Mouse (Mus musculus): ENCODE data around the gene Myom1.

The Myom1 gene

DNA sequence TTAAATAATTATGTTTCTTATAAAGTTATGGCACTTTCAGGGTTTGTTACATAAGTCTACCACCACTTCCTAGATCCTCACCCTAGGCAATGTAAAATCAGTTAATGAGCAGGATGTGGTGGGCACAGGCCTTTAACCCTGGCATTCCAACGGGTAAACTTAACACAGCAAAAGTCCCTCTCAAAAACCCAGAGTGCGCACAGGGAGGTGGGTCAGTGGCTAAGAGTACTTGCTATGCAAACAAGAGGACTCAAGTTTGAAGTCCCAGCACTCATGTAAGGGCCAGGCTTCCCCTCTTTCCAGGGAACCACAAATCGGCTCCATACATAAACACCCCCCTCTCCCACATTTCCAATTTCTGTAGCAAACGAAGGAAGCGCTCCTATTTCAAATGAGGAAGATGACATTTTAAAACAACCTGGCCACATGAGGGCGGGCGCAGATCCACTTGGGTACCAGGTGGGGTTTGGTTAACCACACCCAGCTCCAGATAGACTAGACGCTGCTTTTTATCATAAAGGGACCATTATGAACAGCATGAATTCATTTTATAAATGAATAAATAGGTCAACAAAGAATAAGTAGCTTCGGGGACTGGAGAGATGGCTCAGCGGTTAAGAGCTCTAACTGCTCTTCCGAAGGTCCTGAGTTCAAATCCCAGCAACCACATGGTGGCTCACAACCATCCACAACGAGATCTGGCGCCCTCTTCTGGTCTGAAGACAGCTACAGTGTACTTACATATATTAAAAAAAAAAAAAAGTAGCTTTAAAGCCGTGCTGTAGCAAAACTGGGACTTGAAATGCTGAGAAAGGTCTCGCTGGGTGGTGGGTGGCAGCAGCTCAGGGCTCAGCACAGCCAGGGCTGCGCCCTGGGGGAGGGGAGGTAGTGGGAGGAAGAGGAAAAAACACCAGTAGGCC is 10.5 kb upstream of the Myom1 start:
- peak in 1 of 2 experiments; percentile 70 for DNase-seq (ENCODE audit: low spot score in 2 of 2)

DNA sequence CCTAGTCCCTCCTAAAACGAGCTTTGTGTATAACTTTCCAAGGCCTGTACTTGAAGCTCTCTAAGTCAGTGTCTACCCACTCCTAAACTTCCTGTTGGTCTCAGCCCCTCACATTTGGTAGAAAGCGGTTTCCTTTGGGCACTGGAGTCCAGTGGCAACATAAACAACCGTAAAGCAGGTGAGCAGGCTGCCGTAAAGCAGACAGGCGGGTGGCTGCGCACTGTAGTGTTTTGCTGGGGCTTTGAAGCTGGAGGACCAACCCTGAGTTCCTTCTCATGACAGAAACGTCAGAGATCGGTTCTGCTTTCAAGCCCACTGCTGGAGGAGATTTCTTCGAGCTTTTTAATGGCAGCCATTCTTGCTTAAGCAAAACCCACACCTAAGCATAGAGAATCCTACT is 9.8 kb upstream of the Myom1 start:
- peak in 1 of 2 experiments; percentile 59 for DNase-seq (ENCODE audit: low spot score in 2 of 2)

- no peak for DNase-seq (ENCODE audit: low spot score in 2 of 2)
Measured at GRCm38 (mm10) chr17:70993385-70993807, 9.0 kb upstream of the Myom1 start.

DNA sequence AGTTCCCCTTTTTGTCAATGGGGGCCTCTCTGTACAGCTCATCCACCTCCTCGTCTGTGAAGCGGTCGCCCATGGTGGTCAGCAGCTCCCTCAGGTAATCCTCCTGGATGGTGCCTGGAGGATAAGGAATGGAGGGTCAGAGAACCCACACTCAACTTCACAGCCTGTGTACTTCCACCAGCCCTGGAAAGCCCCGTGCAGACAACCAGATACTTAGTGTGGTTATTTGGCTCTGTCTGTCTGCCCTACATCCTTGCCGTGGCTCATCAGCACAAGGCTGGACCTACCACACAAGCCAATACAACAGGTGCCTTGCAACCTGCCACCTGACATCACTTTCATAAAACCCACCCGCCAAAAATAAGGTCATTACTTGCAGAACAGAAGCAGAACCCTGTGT is 7.8 kb upstream of the Myom1 start:
- DNase-seq (ENCODE audit: low spot score in 2 of 2): no peak

- DNase-seq (ENCODE audit: low spot score in 2 of 2): no peak
Measured at GRCm38 (mm10) chr17:70995551-70995950, 6.9 kb upstream of the Myom1 start.

DNA sequence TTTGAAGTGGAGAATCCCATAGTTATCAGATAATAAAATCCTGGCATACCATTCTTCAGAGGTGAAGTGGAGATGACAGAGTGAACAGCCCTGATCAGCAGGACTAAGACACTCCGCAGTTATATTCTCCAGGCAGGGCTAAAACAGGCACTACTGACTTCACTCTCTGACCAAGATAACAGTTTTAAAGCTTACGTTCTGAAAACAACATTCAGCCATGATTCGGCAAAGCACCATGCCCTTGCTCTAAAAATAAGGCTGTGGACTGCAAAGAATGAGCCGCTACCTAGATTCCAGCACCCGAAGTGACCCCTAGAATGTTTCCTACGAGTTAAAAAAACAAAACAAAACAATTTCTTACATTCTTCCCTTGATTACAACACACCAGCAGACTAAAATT is 4.6 kb upstream of the Myom1 start:
- no peak for DNase-seq (ENCODE audit: low spot score in 2 of 2)

DNA sequence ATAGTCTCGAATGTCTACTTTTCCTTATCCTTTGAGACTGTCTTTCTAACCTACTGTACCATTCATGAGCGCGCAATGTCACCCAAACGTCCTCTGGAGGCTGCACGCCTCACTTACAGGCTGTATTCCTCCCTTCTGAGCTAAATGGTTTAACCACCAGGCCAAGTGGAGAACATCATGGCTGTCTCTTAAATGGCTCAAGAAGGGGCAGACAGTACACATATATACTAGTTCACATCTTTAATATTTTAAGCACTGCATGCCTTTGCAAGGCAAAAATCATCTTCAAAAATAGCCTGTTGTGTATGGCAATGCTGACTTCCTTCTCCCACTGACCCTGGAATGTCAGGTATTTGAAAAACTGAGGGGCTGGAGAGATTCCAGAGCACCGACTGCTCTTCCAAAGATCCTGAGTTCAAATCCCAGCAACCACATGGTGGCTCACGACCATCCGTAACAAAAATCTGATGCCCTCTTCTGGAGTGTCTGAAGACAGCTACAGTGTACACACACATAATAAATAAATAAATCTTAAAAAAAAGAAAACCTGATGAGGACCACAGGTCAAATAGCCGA is 3.9 kb upstream of the Myom1 start:
- DNase-seq (ENCODE audit: low spot score in 2 of 2): no peak

GRCm38 (mm10) chr17:70999187-70999586 is 3.2 kb upstream of the Myom1 start:
- no peak for DNase-seq (ENCODE audit: low spot score in 2 of 2)

- DNase-seq (ENCODE audit: low spot score in 2 of 2): no peak
Measured at GRCm38 (mm10) chr17:71000255-71000654, 2.2 kb upstream of the Myom1 start.

- DNase-seq (ENCODE audit: low spot score in 2 of 2): no peak
Measured at GRCm38 (mm10) chr17:71001067-71001466, 1.4 kb upstream of the Myom1 start.

DNA sequence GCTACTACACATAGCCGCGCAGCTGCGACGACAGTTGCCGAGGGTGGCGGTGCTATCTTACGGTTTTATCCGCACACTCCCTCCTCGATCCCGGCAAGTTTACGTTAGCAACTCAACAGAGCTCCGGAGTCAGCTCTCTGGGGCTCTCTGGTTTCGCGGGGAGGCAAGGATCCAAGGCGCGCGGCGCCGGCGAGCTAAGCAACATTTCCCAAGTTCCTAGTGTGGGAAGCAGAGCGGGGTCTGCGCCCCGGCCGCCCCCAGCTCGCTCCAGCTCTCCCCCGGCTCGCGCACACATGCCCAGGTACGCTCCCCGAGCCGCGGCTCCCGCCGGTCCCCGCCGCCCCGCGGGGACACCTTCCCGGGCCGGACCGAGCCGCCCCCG is 743 bp upstream of the Myom1 start:
- DNase-seq (ENCODE audit: low spot score in 2 of 2): peak; percentile 56 to 83

GRCm38 (mm10) chr17:71002744-71003094 is 286 bp downstream of the Myom1 start, which contains the start of gene Myl12a:
Myl12a (minus strand) TSS chr17:71002878.
- no peak for DNase-seq (ENCODE audit: low spot score in 2 of 2)

DNA sequence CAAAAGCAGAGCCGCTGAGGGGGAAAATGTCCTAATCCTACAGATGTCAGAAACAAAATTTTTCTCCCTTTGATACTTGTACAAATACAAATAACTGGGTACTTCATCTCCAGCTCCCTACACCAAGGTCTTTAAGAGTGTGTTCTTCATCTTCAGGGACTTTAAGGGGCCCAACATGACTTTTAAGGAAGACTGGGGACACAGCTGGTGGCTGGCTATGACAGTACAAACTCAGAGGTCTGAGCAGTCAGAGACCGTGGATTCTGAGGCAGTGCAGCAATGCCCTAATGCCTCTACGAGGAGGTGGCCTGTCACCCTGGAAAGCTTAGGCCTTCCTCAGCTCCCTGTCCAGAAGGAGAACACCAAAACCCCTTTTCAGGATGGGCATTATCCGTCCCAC is 679 bp downstream of the Myom1 start:
- DNase-seq (ENCODE audit: low spot score in 2 of 2): no peak

DNA sequence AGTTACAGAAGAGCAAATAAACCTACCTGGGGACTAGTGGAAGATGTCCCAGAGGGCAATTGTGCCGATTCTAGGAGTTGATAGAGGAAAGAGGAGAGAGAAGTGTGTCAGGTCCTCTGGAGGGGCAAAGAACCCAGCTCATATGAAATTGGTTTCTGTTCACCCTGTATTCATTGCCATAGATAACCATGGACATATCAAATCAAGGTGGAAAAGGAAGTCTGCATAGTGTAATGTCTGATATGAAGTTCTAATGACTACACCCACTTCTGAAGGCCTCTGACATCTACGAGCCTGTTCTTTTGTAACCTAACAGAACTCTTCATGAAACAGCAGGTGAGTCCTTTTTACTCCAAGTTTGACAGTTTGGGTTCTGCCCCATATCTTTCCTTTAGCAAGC is 1.3 kb downstream of the Myom1 start:
- no peak for DNase-seq (ENCODE audit: low spot score in 2 of 2)

DNA sequence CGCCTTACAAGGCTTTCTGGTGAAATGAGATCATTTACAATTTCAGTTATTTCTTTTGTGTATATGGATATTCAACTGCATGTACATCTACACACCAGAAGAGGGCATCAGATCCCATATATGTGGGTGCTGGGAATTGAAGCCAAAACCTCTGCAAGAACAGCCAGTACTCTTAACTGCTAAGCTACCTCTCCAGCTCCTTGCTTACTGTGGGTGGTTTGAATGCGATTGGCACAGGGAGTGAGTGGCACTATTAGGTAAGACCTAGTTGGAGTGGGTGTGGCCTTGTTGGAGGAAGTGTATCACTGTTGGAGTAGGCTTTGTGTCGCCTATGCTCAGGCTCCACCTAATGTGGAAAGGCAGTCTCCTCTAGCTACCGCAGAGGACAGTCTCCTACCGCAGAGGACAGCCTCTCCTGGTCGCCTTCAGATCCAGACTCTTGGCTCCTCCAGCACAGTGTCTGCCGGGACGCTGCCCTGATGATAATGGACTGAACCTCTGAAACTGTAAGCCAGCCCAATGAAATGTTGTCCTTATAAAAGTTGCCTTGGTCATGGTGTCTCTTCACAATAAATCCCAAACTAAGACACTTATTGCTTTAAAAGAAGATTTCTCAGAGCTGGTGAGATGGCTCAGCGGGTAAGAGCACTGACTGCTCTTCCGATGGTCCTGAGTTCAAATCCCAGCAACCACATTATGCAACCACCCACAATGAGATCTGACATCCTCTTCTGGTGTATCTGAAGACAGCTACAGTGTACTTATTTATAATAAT is 1.9 kb downstream of the Myom1 start:
- DNase-seq (ENCODE audit: low spot score in 2 of 2): no peak

DNA sequence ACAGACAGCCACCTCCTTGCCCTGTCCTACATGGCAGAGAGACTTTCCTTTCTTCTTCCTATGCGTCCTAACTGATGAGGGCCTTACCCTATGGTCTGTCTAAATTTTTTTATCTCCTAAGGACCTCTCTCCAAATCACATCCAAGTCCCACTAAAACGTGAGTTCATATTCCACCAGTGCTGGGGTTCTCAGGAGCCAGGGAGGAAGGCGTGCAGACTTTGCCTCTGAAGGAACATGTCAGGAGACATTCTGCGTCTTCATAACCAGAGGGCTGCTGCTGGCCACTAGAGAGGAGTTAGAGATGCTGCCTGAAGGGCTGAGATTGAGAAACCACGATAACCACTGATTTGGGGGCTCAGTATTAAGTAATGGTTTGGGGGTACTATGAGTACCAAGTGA is 4.5 kb downstream of the Myom1 start:
- no peak for DNase-seq (ENCODE audit: low spot score in 2 of 2)

- no peak for DNase-seq (ENCODE audit: low spot score in 2 of 2)
Measured at GRCm38 (mm10) chr17:71008676-71009075, 6.2 kb downstream of the Myom1 start.

- DNase-seq (ENCODE audit: low spot score in 2 of 2): no peak
Measured at GRCm38 (mm10) chr17:71009751-71010150, 7.3 kb downstream of the Myom1 start.

DNA sequence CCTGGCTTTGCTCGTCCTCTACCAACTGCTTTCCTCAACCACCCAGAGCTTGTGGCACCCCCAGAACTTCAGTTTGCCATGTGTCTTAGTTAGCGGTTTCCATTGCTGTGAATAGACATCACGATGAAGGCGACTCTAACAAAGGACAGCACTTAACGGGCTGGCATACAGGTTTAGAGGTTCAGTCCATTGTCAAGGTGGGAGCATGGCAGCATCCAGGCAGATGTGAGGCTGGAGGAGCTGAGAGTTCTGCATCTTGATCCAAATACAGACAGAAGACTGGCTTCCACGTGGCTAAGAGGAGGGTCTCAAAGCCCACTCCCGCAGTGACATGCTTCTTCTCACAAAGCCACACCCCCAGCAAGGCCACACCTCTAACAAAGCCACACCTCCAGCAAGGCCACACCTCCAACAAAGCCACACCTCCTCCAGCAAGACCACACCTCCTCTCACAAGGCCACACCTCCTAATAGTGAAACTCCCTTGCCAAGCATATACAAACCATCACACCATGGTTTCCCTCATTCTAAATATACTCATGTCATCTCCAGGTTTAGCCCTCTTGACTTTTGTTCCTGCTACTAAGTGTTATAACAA is 8.3 kb downstream of the Myom1 start:
- DNase-seq (ENCODE audit: low spot score in 2 of 2): no peak

GRCm38 (mm10) chr17:71011931-71012662 is 9.7 kb downstream of the Myom1 start:
- no peak for DNase-seq (ENCODE audit: low spot score in 2 of 2)

DNA sequence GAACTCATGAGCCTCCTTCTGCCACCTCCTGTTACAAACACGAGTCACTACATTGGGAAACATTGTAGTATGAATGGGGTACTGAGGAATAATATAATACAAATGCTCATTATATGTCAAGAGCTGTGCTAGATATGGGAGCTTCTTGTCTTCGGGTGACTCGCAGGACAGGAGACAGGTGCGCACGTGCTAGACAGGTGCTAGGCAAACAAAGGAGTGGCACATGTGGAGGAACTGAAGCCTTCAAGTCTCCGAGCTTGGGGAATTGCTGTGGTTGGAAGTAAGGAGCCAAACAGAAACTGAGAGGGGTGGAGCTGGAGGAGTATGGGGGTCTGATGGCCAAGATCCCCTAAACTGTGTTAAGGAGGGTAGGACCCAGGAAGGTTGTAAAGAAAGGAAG is 10.7 kb downstream of the Myom1 start:
- no peak for DNase-seq (ENCODE audit: low spot score in 2 of 2)

- no peak for DNase-seq (ENCODE audit: low spot score in 2 of 2)
Measured at GRCm38 (mm10) chr17:71014911-71015310, 12.5 kb downstream of the Myom1 start.
